Mouse (Mus musculus) left cerebral cortex, adult 2 months (tissue): ENCODE measurements around the gene Cacna2d4. TPM values are rescaled to one million over a fixed set of nuclear protein-coding genes. Genes with fewer than 3 reads are reported as not detected.

Source experiments
- DNase-seq, 2 experiments: peaks; one replicate each; pipeline ENCODE4 v3.0.0; 2021 to 2022; ENCODE audit warnings: low spot score in 2 of 2, mixed read lengths in 1 of 2; ENCODE audit errors: extremely low spot score in 1 of 2
- H3K27ac ChIP-seq: fragments of 200-600 bp; 2 replicates; pipeline ENCODE4 v1.8.1; 2022
- H3K4me3 ChIP-seq: fragments of 200-600 bp; 2 replicates; pipeline ENCODE4 v1.8.1; 2022
- CTCF ChIP-seq: fragments of 200-600 bp; IDR thresholded peaks from 2 replicates; pipeline ENCODE4 v1.8.1; 2022; ENCODE audit warnings: antibody characterized with exemption, mild to moderate bottlenecking, moderate library complexity
- intact Hi-C: fragments of 180-260 bp; cut with DNase I; formaldehyde crosslinking; loops from one replicate; pipeline ENCODE4 v1.15.1; 2025
- total RNA-seq, 2 experiments: library from RNA; stranded (reverse); gene quantifications; 2 replicates each; pipeline ENCODE4 v1.2.3; 2021

Gene Cacna2d4
- total RNA-seq, 2 experiments from 2014 or later, result 1.7 to 1.9 TPM

DNA sequence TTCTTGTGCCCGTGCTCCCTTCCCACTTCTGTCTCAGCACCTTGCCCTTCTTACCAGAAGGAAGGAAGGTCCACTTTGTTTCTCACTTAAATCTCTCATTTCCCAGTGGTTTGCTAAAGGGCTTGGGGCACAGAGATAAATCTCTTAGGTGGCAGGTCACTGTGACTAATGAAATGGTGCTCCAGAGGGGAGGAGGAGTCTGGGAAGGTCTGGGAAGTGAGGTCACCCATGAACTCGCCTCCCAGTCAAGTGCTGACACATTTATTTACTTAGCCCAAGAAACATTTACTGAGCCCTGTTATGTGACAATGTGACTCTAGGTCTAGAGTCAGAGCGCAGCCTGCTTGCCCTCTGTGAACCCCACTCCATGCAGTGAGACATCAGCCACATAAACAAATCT is 96.9 kb downstream of the Cacna2d4 start:
- H3K4me3 ChIP-seq, result no peak overlapping the region
- intact Hi-C loops, result loop anchor here (5.0 kb wide), 1 partner anchor 226 kb away; no protein-coding TSS in a partner anchor
- H3K27ac ChIP-seq, result no peak overlapping the region
- no peak for DNase-seq
- no peak for TF ChIP-seq CTCF

DNA sequence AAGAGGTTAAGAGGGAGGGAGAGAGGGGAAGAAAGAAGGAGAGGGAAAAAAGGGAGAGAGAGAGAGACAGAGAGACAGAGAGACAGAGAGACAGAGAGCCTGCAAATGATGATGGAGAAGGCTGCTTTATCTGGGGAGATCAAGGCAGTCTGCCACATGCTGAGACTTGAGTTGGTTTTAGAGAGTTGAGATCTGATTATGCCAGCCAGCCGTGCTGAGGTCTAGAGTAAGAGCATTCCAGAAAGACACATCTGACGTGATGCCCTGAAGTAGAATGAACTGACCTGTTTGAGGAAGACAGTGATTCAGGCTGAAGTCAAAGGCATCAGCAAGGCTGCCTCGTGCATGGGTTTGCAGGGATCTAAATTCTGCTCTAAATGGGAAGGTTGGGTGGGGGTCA is 97.5 kb downstream of the Cacna2d4 start:
- intact Hi-C loops, result loop anchor here (5.0 kb wide), 1 partner anchor 227 kb away; no protein-coding TSS in a partner anchor
- no peak for DNase-seq
- no peak for TF ChIP-seq CTCF
- Histone ChIP-seq H3K4me3 (no peak overlapping the region), H3K27ac (no peak overlapping the region)

DNA sequence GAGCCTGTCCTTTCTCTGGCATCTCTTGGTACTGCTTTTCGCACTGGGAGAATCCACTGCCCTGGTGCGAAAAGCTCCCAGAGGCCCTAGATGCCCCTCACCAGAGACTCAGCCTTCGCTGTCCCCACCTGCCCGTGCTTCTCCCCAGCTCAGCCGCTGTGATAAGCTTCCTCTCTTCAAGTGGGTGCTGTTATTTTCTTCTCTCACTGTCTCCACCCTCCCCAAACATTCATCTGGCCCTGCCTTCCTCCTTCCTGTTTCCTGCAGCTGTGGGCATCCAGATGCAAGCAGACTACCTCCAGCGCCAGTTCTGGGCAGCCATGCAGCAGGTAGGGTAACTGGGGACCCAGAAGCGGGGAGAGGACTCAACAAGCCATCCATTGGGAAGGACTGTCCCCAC is 99.8 kb downstream of the Cacna2d4 start:
- H3K4me3 ChIP-seq, result no peak overlapping the region
- intact Hi-C loops, result no loop called here
- no peak for DNase-seq
- no peak overlapping the region for H3K27ac ChIP-seq
- no peak for TF ChIP-seq CTCF

DNA sequence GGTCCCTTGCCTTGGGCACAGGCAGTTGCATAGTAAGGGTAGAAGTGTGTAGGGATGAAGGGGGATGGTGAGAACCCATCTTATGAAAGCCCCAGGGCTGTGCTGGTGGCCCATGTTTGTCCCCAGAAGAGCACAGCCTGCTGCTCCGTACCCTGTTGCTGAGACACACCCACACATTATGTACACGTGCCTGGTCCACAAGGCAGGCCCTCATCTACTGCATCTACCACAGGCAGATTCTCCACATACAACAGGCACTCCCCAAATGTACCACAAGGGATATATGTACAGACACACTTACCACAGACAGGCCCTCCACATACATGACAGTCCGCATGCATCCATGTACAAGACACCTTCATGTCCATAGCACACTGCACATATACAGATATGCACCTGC is 101.0 kb downstream of the Cacna2d4 start:
- intact Hi-C loops, result no loop called here
- Histone ChIP-seq H3K27ac (no peak overlapping the region), H3K4me3 (no peak overlapping the region)
- no peak for TF ChIP-seq CTCF
- DNase-seq, result no peak

DNA sequence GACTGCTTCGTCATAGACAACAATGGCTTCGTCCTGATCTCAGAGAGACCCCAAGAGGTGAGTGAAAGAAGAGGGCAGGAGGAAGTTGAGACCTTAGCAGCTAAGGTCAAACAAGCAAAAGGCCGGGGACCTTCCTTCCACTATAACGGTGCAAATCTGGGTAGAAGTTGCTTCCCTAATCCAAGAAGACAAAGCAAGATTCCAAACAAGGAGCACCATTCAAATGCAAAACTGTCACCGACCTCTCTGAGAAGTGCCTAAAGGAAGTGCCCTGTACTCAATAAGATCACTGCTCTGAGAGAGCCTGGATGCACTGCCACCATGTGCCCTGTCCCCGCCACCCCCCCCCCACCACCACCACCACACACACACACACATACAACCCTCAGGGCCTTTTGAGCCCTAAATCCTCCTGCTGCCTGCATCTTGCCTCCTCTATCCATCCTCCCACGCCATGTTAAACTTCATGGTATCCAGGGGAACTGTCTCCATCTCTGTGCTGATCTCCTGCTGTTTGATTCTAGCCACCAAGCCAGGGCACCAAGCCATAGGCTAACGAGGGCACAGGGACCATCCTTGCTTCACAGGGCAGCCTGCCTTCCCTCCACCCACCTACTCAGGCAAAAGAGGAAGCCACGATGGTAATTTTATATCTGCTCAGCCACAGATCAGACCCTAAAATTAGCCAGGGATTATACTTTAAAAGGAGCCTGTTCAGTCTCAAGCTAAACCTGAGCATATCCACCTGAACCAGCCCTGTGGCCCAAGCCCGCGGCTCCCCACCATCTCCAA is 102.0 kb downstream of the Cacna2d4 start:
- intact Hi-C loops, result no loop called here
- no peak for TF ChIP-seq CTCF
- Histone ChIP-seq H3K27ac (peak overlapping the region; percentile 44; the same call in 1 of the 2 replicates), H3K4me3 (no peak overlapping the region)
- no peak for DNase-seq

DNA sequence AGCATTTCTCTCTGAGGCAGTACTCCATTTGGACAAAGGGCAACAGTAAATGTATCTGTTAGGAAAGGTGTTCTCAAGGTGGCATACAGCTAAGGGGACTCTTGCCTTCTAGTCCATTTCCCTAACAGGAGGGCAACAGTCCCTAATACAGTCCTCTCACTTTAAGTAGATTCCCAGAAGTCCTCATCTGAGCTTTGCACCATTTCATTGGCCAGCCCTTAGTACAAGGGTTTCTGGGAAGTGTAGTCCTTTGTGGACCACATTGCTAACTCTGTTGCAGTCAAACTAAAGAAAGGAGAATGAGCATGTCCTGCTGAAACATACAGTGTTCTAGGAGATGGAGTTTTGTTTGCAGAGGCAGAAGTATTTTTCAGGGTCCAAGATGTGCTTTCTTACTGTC is 105.1 kb downstream of the Cacna2d4 start:
- Histone ChIP-seq H3K4me3 (no peak overlapping the region), H3K27ac (no peak overlapping the region)
- no peak for DNase-seq
- intact Hi-C loops, result loop anchor here (10.0 kb wide), 1 partner anchor 707 kb away; no protein-coding TSS in a partner anchor
- no peak for TF ChIP-seq CTCF

DNA sequence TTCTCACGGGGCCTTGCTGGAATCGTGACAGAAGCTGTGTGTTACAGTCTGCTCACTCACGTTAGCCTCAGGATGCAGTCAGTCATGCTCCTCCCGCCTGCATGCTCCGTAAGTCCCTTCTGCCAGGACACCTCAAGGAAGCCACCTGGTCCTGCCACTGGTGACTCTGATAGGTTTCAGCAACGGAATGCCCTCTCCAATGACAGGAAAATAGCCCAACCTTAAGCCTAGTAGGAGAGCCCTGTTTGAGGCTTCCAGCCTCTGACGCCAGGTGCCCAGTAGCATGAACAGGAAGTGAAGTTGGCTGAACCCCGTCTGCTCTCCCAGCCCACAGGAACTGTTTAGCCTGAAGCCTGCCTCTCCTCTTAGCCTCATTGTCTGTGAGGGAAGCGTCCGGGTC is 109.9 kb downstream of the Cacna2d4 start:
- intact Hi-C loops, result loop anchor here (5.0 to 10.0 kb wide), 3 partner anchors 214 to 711 kb away; no protein-coding TSS in a partner anchor

DNA sequence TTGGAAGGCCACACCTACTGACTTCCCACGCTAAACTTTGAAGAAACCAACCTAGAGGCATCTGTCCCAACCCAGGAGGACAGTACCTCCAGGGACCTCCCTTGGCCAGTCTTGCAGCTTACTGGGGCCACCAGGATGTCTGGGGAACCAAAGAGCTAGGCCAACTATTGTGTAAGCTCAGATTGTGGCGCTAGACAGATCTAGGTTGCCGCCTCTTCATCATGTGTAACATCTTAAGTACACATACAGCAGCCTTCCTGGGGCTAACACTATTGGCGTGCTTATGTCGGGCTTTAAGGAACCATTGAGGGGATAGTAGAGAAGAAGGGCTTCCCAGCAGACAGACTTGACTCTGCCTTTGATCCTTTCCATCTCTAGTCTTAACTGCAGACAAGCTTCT is 111.5 kb downstream of the Cacna2d4 start:
- no peak for DNase-seq
- intact Hi-C loops, result loop anchor here (1.0 to 10.0 kb wide), 4 partner anchors 128 to 713 kb away; no protein-coding TSS in a partner anchor
- Histone ChIP-seq H3K4me3 (no peak overlapping the region), H3K27ac (0 out of 2 replicates have a peak overlapping the region, but pooled peaks have one; percentile 0)
- no peak for TF ChIP-seq CTCF

More for the DNA sequence above, 109.9 kb downstream of the Cacna2d4 start:
- no peak overlapping the region for H3K27ac ChIP-seq
- DNase-seq, result no peak
- TF ChIP-seq CTCF, result no peak
- no peak overlapping the region for H3K4me3 ChIP-seq

DNA sequence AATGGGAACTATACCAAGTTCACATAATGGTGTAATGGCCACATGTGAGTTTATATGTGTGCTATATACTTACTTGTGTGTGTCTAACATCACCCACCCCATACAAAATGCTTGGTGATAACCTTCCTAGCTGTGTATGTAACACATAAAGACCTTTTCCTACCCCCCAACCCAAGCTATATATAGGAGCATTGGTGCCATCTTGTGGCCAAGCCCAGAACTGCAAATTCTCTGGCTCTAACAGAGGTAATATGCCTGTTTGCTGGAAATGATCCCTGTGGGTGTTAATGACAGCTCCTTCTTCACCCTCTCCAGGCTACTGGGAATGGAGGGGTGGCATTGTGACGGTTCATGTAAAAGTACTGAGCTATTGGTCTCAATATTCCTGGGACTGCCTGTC is 111.9 kb downstream of the Cacna2d4 start:
- Histone ChIP-seq H3K4me3 (no peak overlapping the region), H3K27ac (no peak overlapping the region)
- DNase-seq, result peak; percentile 77 to 83
- peak; percentile 95 for TF ChIP-seq CTCF
- intact Hi-C loops, result loop anchor here (1.0 to 10.0 kb wide), 4 partner anchors 128 to 713 kb away; no protein-coding TSS in a partner anchor

DNA sequence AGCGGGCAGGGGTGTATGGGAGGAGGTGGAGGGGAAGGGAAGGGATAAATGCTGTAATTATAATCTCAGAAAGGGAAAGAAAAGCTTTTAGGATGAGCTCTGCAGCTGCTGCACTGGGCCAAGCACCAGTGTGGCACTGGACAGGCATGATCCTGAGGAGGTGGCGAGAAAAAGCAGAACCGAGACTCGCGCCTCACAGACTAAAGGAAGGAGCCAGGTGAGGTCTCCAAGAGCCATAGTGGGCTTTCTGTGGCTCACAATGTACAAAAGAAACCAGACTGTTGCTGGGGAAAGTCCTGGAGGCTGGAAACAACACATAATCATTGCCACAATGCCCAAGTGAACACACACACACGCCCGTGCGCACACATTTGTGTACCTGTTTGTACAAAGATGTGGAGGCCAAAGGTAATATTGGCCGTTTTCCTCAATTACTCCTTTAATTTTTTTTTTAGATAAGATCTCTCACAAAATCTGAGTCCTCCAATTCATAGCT is 114.4 kb downstream of the Cacna2d4 start:
- H3K27ac ChIP-seq, result no peak overlapping the region
- H3K4me3 ChIP-seq, result no peak overlapping the region
- intact Hi-C loops, result no loop called here
- DNase-seq, result no peak
- no peak for TF ChIP-seq CTCF

DNA sequence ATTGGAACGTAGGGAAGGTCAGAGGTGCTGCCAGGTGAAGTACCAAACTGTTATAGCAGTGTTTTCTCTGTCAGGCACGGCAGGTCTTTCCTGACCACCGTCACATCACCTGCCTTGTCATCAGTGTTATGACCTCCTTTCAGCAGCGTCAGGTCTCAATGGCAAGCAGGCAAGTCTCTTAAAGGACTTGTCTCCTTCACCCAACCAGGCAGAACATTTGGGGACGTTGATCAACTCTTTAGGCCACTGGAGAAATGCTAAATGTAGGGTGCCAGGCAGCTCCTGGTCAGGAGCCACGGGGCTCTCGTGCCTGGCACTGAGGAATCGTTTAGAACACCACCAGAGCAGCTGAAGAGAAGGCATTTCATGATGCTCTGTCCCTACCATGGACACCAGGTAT is 115.3 kb downstream of the Cacna2d4 start:
- Histone ChIP-seq H3K27ac (no peak overlapping the region), H3K4me3 (no peak overlapping the region)
- DNase-seq, result no peak
- intact Hi-C loops, result no loop called here
- no peak for TF ChIP-seq CTCF

DNA sequence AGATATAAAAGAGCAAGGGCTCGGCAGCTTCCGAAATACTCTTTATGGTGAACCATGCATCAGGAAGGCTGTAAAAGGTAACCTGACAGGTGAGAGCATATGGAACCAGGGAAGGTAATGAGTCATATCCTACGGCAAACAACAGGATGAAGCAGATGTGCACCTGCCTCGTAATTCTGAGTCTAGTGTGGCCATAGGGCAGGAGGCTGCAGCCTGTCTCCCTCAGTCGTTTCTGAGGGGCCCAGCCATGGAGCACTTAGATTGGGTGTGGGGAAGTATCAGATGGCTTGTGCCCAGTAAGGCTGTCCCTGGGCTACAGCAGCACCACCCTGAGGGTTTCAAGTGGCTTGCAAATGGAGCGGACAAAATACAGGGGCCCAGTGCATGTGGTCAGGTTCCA is 116.2 kb downstream of the Cacna2d4 start:
- Histone ChIP-seq H3K27ac (no peak overlapping the region), H3K4me3 (no peak overlapping the region)
- DNase-seq, result no peak
- intact Hi-C loops, result no loop called here
- no peak for TF ChIP-seq CTCF
